Mouse (Mus musculus) bone marrow, adult 2 months (tissue): ENCODE results near the gene Polr2g. TPM values are rescaled to one million over a fixed set of nuclear protein-coding genes. Genes with fewer than 3 reads are reported as not detected.

Experiments used
- H3K27ac ChIP-seq: fragments of 200-500 bp; 2 replicates; pipeline ENCODE4 v1.5.1; 2012; ENCODE audit warnings: low read depth, mild to moderate bottlenecking, control low read depth, inconsistent platforms, low read length; ENCODE audit not compliant: control insufficient read depth, poor library complexity, insufficient read depth
- H3K4me1 ChIP-seq: fragments of 200-500 bp; 2 replicates; pipeline ENCODE4 v1.6.1; 2011; ENCODE audit warnings: low read length; ENCODE audit not compliant: control insufficient read depth, insufficient read depth
- H3K4me3 ChIP-seq: fragments of 200-500 bp; replicated peaks from 2 replicates; pipeline ENCODE3; 2011; ENCODE audit warnings: mild to moderate bottlenecking, low read depth, low read length, control low read depth; ENCODE audit not compliant: control insufficient read depth
- CTCF ChIP-seq: fragments of 200-500 bp; IDR thresholded peaks from 2 replicates; pipeline ENCODE4 v1.5.1; 2011; ENCODE audit warnings: low read length, control low read depth; ENCODE audit not compliant: control insufficient read depth, insufficient read depth
- POLR2A ChIP-seq: fragments of 200-500 bp; IDR thresholded peaks from 2 replicates; pipeline ENCODE4 v1.6.1; 2011; ENCODE audit warnings: low read depth, mild to moderate bottlenecking, control low read depth, low read length, borderline replicate concordance; ENCODE audit not compliant: control insufficient read depth
- WGBS: fragments of 180-500 bp; shearing (Covaris S2); methylation state at CpG from one replicate; pipeline ENCODE4 v1.1.7; 2018; 5-methylcytosine and 5-hydroxymethylcytosine counted together
- polyA plus RNA-seq: library from polyadenylated mRNA; stranded (reverse); fragments of >200 nt; gene quantifications from 2 replicates; pipeline ENCODE4 v1.2.4, GENCODE M21; 2011; ENCODE audit warnings: low replicate concordance; ENCODE audit not compliant: missing spikeins, insufficient read depth, insufficient read length

The Polr2g gene
- polyA plus RNA-seq: 38.0 and 61.1 TPM in 2 replicates

DNA sequence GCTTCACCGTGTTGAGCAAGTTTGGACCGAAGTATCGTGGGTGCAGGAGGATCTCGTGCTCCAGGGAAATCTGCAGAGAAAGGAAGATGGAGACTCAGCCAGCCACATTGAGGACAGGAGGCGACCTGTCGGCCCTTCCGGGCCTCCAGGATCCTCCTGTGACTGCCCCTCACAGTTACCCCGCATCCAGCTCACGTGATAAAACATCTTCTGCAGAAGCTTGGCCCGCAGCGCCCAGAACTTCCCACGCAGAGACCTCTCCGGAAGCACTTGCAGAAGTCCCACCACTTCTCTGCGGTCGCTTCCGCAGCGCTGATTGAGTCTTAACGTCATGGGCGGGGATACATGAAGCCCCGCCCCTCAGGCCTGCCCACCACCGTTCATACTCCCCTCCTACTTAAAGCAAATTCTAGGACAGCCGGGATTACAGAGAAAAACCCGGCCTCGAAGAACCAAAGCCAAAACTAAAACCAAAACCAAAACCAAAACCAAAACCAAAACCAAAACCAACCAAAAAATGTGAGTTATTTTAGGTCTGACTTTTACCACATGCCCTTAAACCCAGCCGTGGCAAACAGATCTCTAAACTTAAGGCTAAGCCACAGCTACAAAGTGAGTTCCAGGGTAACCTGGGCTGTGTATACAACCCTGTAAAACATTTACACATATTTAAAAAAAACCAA lies at the start of gene Polr2g:
Polr2g (minus strand) TSS at position 314 of the 683 bp plus-strand sequence.
- under 1% methylated on average over 25 of the region's 25 CpGs for WGBS
- Histone ChIP-seq H3K4me3 (peak within 1 kb of the TSS; percentile 83), H3K27ac (peak within 1 kb of the TSS; percentile 45), H3K4me1 (no peaks in the 10 kb centered on the region)
- TF ChIP-seq POLR2A: peak; percentile 65; the same call in 1 of the 2 replicates
- no peak for TF ChIP-seq CTCF

DNA sequence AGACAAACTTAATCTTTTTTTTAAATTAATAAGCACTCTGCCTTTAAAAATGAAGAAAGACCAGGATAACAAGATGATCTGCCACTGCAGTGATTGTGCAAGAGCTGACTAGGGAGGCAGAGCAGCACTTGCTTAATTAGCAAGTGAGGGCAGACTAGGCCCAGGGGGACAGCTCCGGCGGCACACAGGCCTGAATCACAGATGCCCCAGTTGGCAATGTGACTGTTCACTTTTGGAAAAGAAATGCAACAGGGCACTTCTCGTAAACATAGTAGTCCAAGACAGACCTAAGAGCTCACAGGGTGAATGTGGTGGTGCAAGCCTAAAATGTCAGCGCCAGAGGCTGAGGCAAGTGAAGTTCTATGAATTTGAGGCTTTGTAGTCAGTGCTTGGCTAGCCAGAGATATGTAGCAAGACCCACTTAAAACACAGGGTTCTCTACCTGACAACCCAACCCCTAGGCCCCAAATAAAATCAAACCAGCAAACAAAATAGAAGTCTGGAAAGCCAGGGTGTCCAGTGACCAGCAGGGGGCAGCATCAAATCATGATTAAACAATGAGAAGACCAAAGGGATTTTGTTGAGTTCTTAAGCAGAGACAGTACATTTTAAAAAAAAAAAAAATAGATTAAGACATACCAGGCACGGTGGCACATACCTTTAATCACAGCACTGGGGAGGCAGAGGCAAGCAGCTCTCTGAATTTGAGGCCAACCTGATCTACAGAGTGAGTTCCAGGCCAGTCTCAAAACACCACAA lies 46.2 kb upstream of the Polr2g start:
- Histone ChIP-seq H3K27ac (no peak overlapping the region), H3K4me3 (no peak overlapping the region), H3K4me1 (no peaks in the 10 kb centered on the region; the same call in 1 of the 2 replicates)
- TF ChIP-seq CTCF (peak; percentile 39), POLR2A (no peak)
- WGBS: 56% methylated on average over 5 of the region's 5 CpGs

DNA sequence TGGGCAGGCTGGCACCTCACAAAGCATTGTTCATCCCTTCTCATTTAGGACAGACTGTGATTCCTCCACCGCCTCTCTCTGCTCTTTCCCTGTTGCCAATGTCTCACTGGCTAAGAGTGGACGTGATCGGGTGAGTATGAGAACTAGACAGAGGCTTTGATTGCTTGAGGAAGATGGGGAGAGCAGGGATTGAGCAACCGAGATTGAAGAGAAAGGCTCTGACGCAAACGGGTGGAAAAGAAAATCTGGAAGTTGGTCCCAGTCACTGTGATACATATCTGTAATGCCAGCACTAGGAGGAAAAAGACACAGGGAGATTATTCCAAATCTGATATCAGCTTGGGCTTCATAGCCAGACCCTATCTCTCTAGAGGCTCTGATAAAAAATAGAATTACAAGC lies 44.6 kb upstream of the Polr2g start:
- WGBS: 53% methylated on average over 6 of the region's 6 CpGs
- Histone ChIP-seq H3K4me3 (no peak overlapping the region), H3K4me1 (no peaks in the 10 kb centered on the region; the same call in 1 of the 2 replicates), H3K27ac (no peak overlapping the region)
- TF ChIP-seq CTCF (no peak), POLR2A (no peak)

DNA sequence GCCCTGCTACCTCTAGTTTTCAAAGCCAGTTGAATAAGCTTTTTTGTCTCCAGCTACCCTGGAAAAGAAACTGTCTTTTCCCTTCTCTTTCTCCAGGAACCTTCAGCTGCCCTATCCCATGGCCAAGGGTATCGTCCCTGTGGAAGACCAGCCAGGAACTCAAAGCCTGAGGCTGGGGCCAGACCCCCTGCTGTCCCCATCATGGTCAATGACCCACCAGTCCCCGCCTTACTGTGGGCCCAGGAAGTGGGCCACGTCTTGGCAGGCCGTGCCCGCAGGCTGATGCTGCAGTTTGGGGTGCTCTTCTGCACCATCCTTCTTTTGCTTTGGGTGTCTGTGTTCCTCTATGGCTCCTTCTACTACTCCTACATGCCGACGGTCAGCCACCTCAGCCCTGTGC lies 42.6 kb upstream of the Polr2g start:
- no peak for TF ChIP-seq CTCF
- TF ChIP-seq POLR2A: no peak
- Histone ChIP-seq H3K27ac (no peak overlapping the region), H3K4me3 (no peak overlapping the region), H3K4me1 (peaks cover 2% of the 10 kb centered on the region; the same call in 1 of the 2 replicates)
- WGBS: 74% methylated on average over 7 of the region's 7 CpGs

DNA sequence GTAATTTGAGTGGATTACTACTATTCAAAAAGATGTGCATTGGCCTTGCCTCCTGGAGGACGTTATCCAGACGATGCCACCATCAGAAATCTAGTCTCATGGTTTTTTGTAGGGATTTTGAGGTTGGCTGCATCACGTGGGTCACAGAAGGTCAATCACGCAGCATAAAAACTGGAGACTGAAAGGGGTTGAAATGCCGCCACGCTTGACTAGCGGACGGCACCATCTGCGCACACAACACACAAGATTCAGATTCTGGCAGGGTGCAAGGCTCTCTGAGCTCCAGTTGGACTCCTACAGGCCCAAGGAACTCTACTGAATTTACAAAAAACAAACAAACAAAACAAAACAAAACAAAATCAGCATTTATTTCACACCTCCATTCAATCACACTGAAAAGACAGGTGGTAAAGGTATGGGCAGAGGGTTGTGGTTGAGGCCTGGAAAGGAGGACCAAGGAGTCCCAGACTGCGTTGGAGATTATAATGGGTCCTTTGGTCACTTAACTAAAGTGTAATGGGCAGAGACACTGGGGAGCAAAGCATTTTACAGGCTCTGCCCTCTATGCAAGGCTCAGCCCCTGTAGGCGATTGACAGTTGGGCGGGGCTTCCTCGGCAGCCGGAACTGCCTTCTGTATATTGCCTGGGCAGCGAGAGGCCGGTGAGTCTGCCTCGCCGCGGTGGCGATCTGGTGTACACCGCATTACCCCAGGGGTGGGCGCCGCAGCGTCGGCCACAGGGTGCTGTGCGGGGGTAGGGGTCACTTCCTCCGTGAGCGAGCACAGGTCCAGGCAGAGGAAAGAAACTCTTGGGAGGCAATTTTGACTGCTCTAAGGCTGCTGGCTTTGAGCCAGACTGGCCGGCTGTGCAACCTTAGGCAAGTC lies 41.8 kb upstream of the Polr2g start:
- Histone ChIP-seq H3K4me3 (peak overlapping the region; percentile 81), H3K27ac (peak overlapping the region; percentile 47), H3K4me1 (peaks cover 2% of the 10 kb centered on the region; the same call in 1 of the 2 replicates)
- TF ChIP-seq CTCF (no peak), POLR2A (peak; percentile 74; the same call in 1 of the 2 replicates)
- WGBS: 26% methylated on average over 29 of the region's 29 CpGs

DNA sequence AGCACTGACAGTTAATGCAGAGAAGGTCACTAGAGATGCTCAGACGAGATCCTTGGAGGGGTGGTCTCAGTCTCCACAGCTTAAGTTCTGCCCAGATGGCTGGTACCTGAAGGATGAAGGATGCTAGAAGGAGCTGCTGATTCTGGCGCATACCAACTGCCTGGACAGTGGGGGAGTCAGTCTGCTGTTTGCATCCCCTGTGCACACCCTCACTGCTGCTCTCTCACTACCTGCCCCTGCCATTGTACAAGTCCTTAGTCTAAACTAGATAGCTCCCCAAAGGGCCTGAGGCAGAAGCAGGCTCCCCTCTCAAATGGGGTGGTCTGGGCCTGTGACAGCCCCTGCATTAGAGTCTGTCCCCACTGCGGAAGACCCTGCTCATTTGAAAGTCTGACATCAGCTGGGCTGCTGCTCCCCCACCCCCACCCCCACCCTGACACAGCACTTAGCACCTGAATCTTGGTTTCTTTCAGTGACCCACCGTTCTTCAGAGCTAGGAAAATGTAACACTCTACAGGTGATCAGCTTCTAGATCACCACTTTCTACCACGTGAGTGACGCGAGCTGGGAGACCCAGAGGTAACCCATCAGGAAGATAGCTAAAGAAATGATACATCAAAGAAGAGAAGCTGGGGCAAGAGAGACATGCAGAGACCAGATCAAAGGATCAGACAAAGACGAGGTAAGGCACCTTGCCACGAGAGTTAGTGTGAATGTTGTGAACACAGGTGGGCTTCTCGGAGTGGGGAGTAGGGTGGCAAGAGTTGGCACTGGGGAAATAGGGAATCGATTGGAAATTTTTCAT lies 40.9 kb upstream of the Polr2g start, which contains the start of gene Gng3:
Gng3 (minus strand) TSS at position 92 of the 805 bp plus-strand sequence.
- TF ChIP-seq POLR2A: no peak
- no peak for TF ChIP-seq CTCF
- Histone ChIP-seq H3K27ac (no peak within 1 kb of the TSS; the same call in 1 of the 2 replicates), H3K4me1 (peaks cover 2% of the 10 kb centered on the region; the same call in 1 of the 2 replicates), H3K4me3 (peak within 1 kb of the TSS; percentile 81)
- 88% methylated on average over 11 of the region's 11 CpGs for WGBS
